In the genomic region with DNA sequence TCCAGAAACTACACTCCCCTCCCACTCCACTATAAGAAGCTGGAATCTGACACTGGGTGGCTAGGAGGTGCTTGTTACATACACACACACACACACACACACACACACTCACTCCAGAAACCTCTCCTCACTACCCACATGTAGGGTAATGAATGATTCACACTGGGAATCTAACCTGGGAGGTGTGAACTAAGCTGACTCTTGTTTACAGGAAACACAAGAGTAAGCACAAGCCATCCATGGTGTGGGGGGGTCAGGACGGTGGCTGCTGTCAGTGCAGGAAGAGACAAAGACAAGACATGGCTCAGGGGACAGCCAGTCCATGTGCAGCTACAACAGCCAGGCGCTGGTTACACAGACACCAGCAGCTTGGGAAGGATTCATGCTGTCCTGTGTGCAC, we compare ENCODE assay signal across 21 mouse cellular contexts. TPM values are rescaled to one million over a fixed set of nuclear protein-coding genes. Genes with fewer than 3 reads are reported as not detected.
DNase-seq lines count a peak whose midpoint lies in the region; ATAC-seq and TF ChIP-seq lines count a peak whose summit lies in the region.
"Had no signal": no experiment of that assay in that cellular context is flagged by ENCODE, and none has a peak within 500 bp of the region (broad histone marks: within the 10 kb centered on the region; RNA-seq: fewer than 3 reads in every experiment).

No protein-coding gene starts in this region.

- no peak overlapping the region for H3K4me3 ChIP-seq in kidney, embryonic 14.5 days (ENCODE audit: low read length)
- H3K4me3 ChIP-seq in embryonic facial prominence, embryonic 13.5 days: no peak overlapping the region
- no peak overlapping the region for H3K4me3 ChIP-seq in midbrain, embryonic 14.5 days (replicated peaks; ENCODE audit: low read depth, low read length)
- H3K4me3 ChIP-seq: forebrain, embryonic 13.5 days; gastrocnemius, adult 2 months; heart, embryonic 13.5 days; hindbrain, embryonic 15.5 days had no signal

- no peak overlapping the region for H3K27ac ChIP-seq in kidney, embryonic 14.5 days (ENCODE audit: low read depth, low read length)
- 0 out of 2 replicates have a peak overlapping the region, but pooled peaks have one; percentile 39 for H3K27ac ChIP-seq in embryonic facial prominence, embryonic 13.5 days
- H3K27ac ChIP-seq in midbrain, embryonic 14.5 days (replicated peaks; ENCODE audit: low read depth, low read length): no peak overlapping the region
- H3K27ac ChIP-seq: forebrain, embryonic 13.5 days; gastrocnemius, adult 2 months; heart, embryonic 13.5 days; hindbrain, embryonic 15.5 days had no signal

- H3K36me3 ChIP-seq in kidney, embryonic 14.5 days (ENCODE audit: control insufficient read depth, insufficient read depth, low read length): no peaks in the 10 kb centered on the region
- peaks cover 8% of the 10 kb centered on the region for H3K36me3 ChIP-seq in embryonic facial prominence, embryonic 13.5 days
- H3K36me3 ChIP-seq in midbrain, embryonic 14.5 days (ENCODE audit: control insufficient read depth, insufficient read depth, low read length): no peaks in the 10 kb centered on the region
- H3K36me3 ChIP-seq: heart, embryonic 13.5 days; hindbrain, embryonic 15.5 days had no signal

- WGBS in kidney, embryonic 14.5 days: 40% methylated on average over 2 of the region's 2 CpGs
- WGBS in embryonic facial prominence, embryonic 13.5 days: 66% methylated on average over 2 of the region's 2 CpGs
- WGBS in midbrain, embryonic 14.5 days: 76% methylated on average over 2 of the region's 2 CpGs

- POLR2A ChIA-PET in Patski (lab: Charles Lee): interaction anchor here (0.8 to 1.5 kb wide), 2 partner anchors 16 to 62 kb away, joined by 3 read pairs; no protein-coding TSS in a partner anchor

- H3K4me1 ChIP-seq in kidney, embryonic 14.5 days (ENCODE audit: control insufficient read depth, insufficient read depth, low read length): no peaks in the 10 kb centered on the region
- H3K4me1 ChIP-seq in embryonic facial prominence, embryonic 13.5 days: peaks cover 66% of the 10 kb centered on the region
- peaks cover 8% of the 10 kb centered on the region; the same call in 1 of the 2 replicates for H3K4me1 ChIP-seq in midbrain, embryonic 14.5 days (ENCODE audit: control insufficient read depth, insufficient read depth, low read length)

- no peak overlapping the region for H3K9ac ChIP-seq in kidney, embryonic 14.5 days (ENCODE audit: low read depth, low read length)
- no peak overlapping the region for H3K9ac ChIP-seq in embryonic facial prominence, embryonic 13.5 days
- no peak overlapping the region for H3K9ac ChIP-seq in midbrain, embryonic 14.5 days (replicated peaks; ENCODE audit: low read length)
- H3K9ac ChIP-seq: forebrain, embryonic 13.5 days; heart, embryonic 13.5 days; hindbrain, embryonic 15.5 days had no signal

- TF ChIP-seq CTCF in Patski (IDR thresholded peaks at IDR 0.05): no peak

- CTCF ChIA-PET in Patski (lab: Charles Lee): no interaction called here

- ATAC-seq in kidney, embryonic 14.5 days (ENCODE audit: low FRiP score, low TSS enrichment): 0 out of 2 replicates have a peak, but pooled peaks have one; percentile 43
- ATAC-seq in Patski: peak; percentile 52
- ATAC-seq in embryonic facial prominence, embryonic 13.5 days (ENCODE audit: insufficient number of reproducible peaks, insufficient read depth, low FRiP score, low TSS enrichment, low read depth): no peak
- ATAC-seq in midbrain, embryonic 14.5 days (ENCODE audit: low FRiP score, low TSS enrichment): no peak
- ATAC-seq: forebrain, embryonic 13.5 days had no signal

- no peaks in the 10 kb centered on the region for H3K9me3 ChIP-seq in kidney, embryonic 14.5 days (ENCODE audit: control insufficient read depth, low read length)
- no peaks in the 10 kb centered on the region for H3K9me3 ChIP-seq in embryonic facial prominence, embryonic 13.5 days
- H3K9me3 ChIP-seq in midbrain, embryonic 14.5 days (ENCODE audit: control insufficient read depth, low read length): no peaks in the 10 kb centered on the region
- H3K9me3 ChIP-seq: forebrain, embryonic 13.5 days; heart, embryonic 13.5 days; hindbrain, embryonic 15.5 days had no signal

- H3K27me3 ChIP-seq in kidney, embryonic 14.5 days (ENCODE audit: control insufficient read depth, insufficient read depth, low read length): no peaks in the 10 kb centered on the region
- no peaks in the 10 kb centered on the region for H3K27me3 ChIP-seq in Patski
- H3K27me3 ChIP-seq in embryonic facial prominence, embryonic 13.5 days: no peaks in the 10 kb centered on the region
- no peaks in the 10 kb centered on the region for H3K27me3 ChIP-seq in midbrain, embryonic 14.5 days (ENCODE audit: control insufficient read depth, insufficient read depth, low read length)
- H3K27me3 ChIP-seq: CH12.LX; forebrain, embryonic 13.5 days; hindbrain, embryonic 15.5 days had no signal

- H3K4me2 ChIP-seq in kidney, embryonic 14.5 days (replicated peaks; ENCODE audit: low read depth, low read length): no peak overlapping the region
- H3K4me2 ChIP-seq in embryonic facial prominence, embryonic 13.5 days: no peak overlapping the region
- H3K4me2 ChIP-seq in midbrain, embryonic 14.5 days (ENCODE audit: low read length): no peak overlapping the region
- H3K4me2 ChIP-seq: forebrain, embryonic 13.5 days; heart, embryonic 13.5 days; hindbrain, embryonic 15.5 days had no signal

- no peak for DNase-seq in kidney, adult 18-20 months
- peak; percentile 70 for DNase-seq in Patski (ENCODE audit: low read depth, low spot score)
- peak; percentile 61 for DNase-seq in kidney, postnatal 14 days
- DNase-seq in layer of hippocampus, postnatal 10 days (ENCODE audit: low spot score in 2 of 2): no peak
- DNase-seq in urinary bladder, postnatal 25 days (ENCODE audit: low spot score): no peak
- no peak for DNase-seq in midbrain, embryonic 14.5 days
- DNase-seq: adrenal gland, postnatal 10 days; cerebellum, adult 11 months; cerebellum, adult 8-10 months; cerebellum, postnatal 14 days; gastrocnemius, adult 2 months; gastrocnemius, postnatal 25 days; heart, adult 11 months; heart, postnatal 36 days had no signal

- in situ Hi-C loops in Patski (cut with MboI; ENCODE audit: low pct_unique_long_range_greater_than_20kb): no loop called here

RNA-seq across cellular contexts. Expression of a gene that starts 41.7 kb away (rescaled TPM):
- 5.9 and 10.2 TPM in 2 replicates for polyA plus RNA-seq in kidney, embryonic 14.5 days (2014; fragmentation: Nextera tagmentation; extraction: Ambion mirVana)
- polyA plus RNA-seq in Patski (2021): 2.0 TPM
- 110 and 122 TPM in 2 replicates for polyA plus RNA-seq in embryonic facial prominence, embryonic 13.5 days (2015; fragmentation: Nextera tagmentation; extraction: Ambion mirVana)
- total RNA-seq in layer of hippocampus, postnatal 10 days (2021): 1 to 10 TPM; 6.0 to 7.4 TPM
- polyA plus RNA-seq in midbrain, embryonic 14.5 days (2014; fragmentation: Nextera tagmentation; extraction: Ambion mirVana): 6.0 and 6.1 TPM in 2 replicates
- total RNA-seq: common myeloid progenitor, adult 5-6 weeks had no signal

Comparison
In these comparisons a context has a peak if more than half of its experiments do, and no peak if none do; other contexts are left out.
1. DNase-seq: peak in Patski (single experiment) and kidney, postnatal 14 days (single experiment); none in kidney, adult 18-20 months (single experiment), layer of hippocampus, postnatal 10 days (0 of 2), urinary bladder, postnatal 25 days (single experiment) and midbrain, embryonic 14.5 days (single experiment).
2. ATAC-seq: peak in kidney, embryonic 14.5 days (single experiment) and Patski (single experiment); none in embryonic facial prominence, embryonic 13.5 days (single experiment) and midbrain, embryonic 14.5 days (single experiment).